Mouse (Mus musculus) embryonic fibroblast, embryonic 13.5 days (primary cell): ENCODE data around the gene Med11. TPM values are rescaled to one million over a fixed set of nuclear protein-coding genes. Genes with fewer than 3 reads are reported as not detected.
"Not testable (repeated sequence)": the region's sequence is repeated elsewhere in the genome, so short reads cannot be mapped to it uniquely, and the experiment has no call there.

Experiments used
- H3K27ac ChIP-seq: 2 replicates; pipeline ENCODE4 v1.5.1; 2012; ENCODE audit warnings: low read length, control low read depth, inconsistent platforms; ENCODE audit not compliant: insufficient read depth
- H3K4me1 ChIP-seq: 2 replicates; pipeline ENCODE4 v1.6.1; 2011; ENCODE audit warnings: low read length; ENCODE audit not compliant: control insufficient read depth, insufficient read depth
- H3K4me3 ChIP-seq: 2 replicates; pipeline ENCODE4 v1.5.1; 2011; ENCODE audit warnings: mild to moderate bottlenecking, control low read depth, low read length; ENCODE audit not compliant: insufficient read depth
- CTCF ChIP-seq: IDR thresholded peaks from 2 replicates; pipeline ENCODE4 v1.5.1; 2011; ENCODE audit warnings: mild to moderate bottlenecking, control low read depth, low read length, moderate library complexity, borderline replicate concordance; ENCODE audit not compliant: insufficient read depth
- POLR2A ChIP-seq: IDR thresholded peaks from 2 replicates; pipeline ENCODE4 v1.6.1; 2011; ENCODE audit warnings: low read depth, mild to moderate bottlenecking, control low read depth, low read length, moderate library complexity
- polyA plus RNA-seq: library from polyadenylated mRNA; stranded (reverse); fragments of >200 nt; gene quantifications from 2 replicates; pipeline ENCODE4 v1.2.4, GENCODE M21; 2011; ENCODE audit warnings: low read depth; ENCODE audit not compliant: missing spikeins, insufficient read length

The Med11 gene
- polyA plus RNA-seq: 14.0 and 14.1 TPM in 2 replicates

DNA sequence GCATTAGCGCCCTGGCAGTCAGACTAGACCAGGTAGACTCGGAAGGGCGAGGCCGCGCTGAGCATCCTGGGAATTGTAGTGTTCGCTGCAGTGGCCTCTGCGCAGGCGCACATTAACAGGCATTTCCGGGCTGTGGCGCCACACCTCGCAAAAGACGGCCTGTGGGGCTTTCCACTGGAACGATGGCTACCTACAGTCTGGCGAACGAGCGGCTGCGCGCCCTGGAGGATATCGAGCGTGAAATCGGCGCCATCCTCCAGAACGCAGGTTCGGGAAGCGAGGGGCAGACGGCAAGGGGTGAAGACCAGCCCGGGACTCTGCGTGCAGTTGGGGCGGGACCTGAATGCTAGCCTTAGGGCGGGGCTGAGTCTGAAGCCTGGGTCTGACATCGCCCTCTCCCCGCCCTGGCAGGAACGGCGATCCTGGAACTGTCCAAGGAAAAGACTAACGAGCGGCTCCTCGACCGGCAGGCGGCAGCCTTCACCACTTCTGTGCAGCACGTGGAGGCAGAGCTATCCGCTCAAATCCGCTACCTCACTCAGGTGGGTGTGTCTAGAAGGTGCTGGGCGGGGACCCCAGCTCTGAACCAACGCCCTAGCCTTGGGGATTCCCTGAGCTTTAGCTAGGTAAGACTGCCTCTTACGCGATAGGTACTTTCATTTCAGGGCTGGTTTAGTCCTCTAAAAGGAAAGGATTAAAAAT lies at the start of gene Med11:
Gene Med11 (plus strand): TSS at position 123 of the 702 bp plus-strand sequence.
- Histone ChIP-seq H3K27ac (peak within 1 kb of the TSS; percentile 91), H3K4me3 (peak within 1 kb of the TSS; percentile 65), H3K4me1 (no peaks in the 10 kb centered on the region)
- TF ChIP-seq CTCF (peak; percentile 86), POLR2A (peak; percentile 79)

GRCm38 (mm10) chr11:70403598-70403997 lies 48.1 kb upstream of the Med11 start:
- no peak overlapping the region for H3K27ac ChIP-seq
- TF ChIP-seq CTCF: no peak
- no peak for TF ChIP-seq POLR2A
- no peaks in the 10 kb centered on the region; the same call in 1 of the 2 replicates for H3K4me1 ChIP-seq
- no peak overlapping the region for H3K4me3 ChIP-seq

DNA sequence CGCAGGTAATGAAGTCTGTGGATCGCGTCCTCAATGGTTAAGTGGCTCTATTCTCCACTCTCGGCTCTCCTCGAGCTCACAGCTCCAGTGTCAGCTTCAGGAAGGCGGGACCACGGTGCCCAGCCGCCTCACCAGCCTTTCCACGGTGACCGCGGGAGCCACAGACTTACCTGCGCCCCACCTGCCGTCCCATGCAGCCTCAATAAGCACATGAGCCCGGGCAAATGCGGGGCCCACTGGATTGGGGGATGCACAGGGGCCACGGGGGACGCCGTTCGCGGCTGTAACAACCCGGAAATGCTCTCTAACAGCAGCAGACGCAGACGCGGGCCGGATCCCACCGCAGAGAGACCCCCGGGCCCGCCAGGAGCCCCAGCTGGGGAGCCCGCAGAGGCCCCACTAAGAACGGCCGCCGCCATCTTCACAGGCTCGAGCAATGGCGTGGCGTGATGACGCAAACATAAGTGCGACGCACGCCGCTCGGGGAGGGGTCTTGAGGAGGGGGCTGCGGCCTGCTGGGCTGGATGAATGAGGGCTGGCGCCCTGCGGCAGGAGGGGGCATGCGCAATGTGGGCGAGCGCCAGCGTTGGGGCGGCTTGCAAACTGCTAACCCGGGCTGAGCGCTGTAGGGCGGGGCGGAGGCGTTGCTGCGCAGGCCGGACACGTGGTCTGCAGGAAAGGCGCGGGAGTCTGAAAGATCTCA lies 42.0 kb upstream of the Med11 start, which contains the start of gene Pelp1:
Gene Pelp1 (minus strand): TSS at position 438 of the 703 bp plus-strand sequence.
- H3K4me1 ChIP-seq: no peaks in the 10 kb centered on the region; the same call in 1 of the 2 replicates
- H3K4me3 ChIP-seq: peak within 1 kb of the TSS; percentile 91
- TF ChIP-seq CTCF (no peak), POLR2A (peak; percentile 74)
- no peak within 1 kb of the TSS for H3K27ac ChIP-seq

DNA sequence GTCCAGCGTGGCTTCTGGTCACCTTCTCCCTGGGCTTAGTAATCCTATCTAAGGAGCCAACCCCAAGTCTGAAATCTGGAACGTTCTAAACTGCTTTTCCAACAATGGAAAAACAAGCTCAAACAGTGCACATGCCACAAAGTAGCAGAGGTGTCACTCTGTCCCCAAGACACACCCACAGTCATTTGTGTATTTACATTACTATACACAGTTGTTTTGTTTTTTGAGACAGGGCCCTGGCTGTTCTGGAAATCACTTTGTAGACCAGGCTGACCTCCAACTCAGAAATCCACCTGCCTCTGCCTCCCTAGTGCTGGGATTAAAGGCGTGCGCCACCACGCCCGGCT lies 41.4 kb upstream of the Med11 start:
- TF ChIP-seq POLR2A (no peak), CTCF (no peak)
- H3K4me3 ChIP-seq: peak overlapping the region; percentile 91
- no peaks in the 10 kb centered on the region; the same call in 1 of the 2 replicates for H3K4me1 ChIP-seq
- no peak overlapping the region for H3K27ac ChIP-seq

DNA sequence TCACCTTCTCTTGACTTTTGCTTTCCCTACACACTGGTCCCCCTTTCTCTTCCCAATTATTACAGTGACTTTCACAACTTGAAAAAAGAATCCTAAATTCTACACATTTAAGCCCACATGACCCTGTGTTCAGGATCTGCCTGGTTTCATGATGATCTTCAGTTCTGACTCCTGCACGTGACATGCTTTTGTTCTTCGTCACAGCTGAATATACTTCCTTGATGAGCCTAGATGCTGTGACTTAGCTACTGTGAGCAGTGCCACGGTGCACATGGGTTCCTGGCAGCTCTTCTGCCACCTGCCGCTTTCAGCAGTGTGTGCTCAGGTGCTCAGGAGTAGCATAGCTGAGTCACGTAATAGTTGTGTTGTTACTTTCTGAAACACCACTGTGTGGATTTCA lies 39.1 kb upstream of the Med11 start:
- Histone ChIP-seq H3K4me1 (no peaks in the 10 kb centered on the region; the same call in 1 of the 2 replicates), H3K27ac (no peak overlapping the region), H3K4me3 (no peak overlapping the region)
- TF ChIP-seq POLR2A (no peak), CTCF (no peak)

DNA sequence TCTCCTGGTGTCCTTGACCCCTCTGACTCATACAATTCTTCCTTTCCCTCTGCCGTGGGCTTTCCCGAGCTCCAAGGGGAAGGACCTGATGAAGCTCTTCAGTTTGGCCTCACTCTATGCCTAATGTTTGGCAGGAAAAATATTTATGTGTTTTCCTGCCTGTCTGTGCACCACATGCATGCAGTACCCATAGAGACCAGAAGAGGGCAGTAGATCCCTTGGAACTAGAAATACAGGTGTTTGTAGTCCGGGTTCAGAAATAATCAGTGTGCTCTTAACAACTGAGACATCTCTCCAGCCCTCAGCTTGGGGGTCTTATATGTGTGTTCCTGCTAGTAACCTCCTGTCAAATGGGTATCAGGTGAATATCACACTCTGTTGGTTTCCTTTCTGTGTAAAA lies 37.8 kb upstream of the Med11 start:
- H3K4me1 ChIP-seq: no peaks in the 10 kb centered on the region
- no peak overlapping the region for H3K27ac ChIP-seq
- TF ChIP-seq POLR2A (no peak), CTCF (no peak)
- no peak overlapping the region for H3K4me3 ChIP-seq

- TF ChIP-seq POLR2A: no peak
- no peak for TF ChIP-seq CTCF
- Histone ChIP-seq H3K4me1 (no peaks in the 10 kb centered on the region), H3K27ac (no peak overlapping the region), H3K4me3 (no peak overlapping the region)
These were observed 33.5 kb upstream of the Med11 start for GRCm38 (mm10) chr11:70418199-70418598.

- Histone ChIP-seq H3K4me3 (no peak overlapping the region), H3K27ac (no peak overlapping the region), H3K4me1 (no peaks in the 10 kb centered on the region)
- no peak for TF ChIP-seq CTCF
- no peak for TF ChIP-seq POLR2A
These were observed 32.2 kb upstream of the Med11 start for GRCm38 (mm10) chr11:70419486-70419885.

DNA sequence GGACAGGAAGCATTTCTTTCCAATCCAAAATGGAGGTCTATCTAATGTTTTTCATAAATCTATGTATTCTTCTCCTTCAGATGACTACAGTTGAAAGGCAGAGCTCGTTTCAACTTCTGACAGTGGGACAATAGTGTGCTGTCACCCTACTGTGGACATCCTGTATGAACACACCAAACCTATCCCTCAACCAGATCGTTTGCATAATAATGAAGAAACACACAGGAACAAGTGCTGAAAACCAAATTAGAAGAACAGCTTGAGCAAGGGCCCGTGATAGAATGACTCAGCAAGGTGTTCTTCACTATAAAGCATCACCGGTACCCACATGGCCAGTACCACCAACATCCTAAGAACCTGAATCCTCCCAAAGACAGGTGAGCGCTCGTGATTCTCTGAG lies 25.1 kb upstream of the Med11 start:
- H3K4me3 ChIP-seq, H3K27ac ChIP-seq, H3K4me1 ChIP-seq: not testable (repeated sequence)

DNA sequence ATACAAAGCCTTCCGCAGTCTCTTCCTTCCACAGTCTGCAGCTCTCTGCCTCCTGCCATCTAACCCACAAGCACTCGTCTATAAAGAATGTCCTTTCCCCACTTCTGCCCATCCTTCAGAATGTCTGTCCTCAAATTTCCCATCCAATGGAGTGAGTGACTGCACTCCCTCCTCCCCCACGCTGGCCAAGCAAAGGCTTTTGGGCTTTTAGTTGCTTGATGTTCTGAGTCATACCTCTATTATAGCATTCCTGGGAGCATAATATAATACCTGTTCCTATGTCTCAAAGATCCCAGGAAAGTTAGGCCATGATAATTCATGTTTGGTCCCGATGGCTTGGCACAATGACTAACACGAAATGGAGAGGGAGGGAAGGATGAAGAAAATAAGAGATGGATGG lies 20.1 kb upstream of the Med11 start:
- no peak overlapping the region for H3K27ac ChIP-seq
- peaks cover 5% of the 10 kb centered on the region for H3K4me1 ChIP-seq
- peak overlapping the region; percentile 48; the same call in 1 of the 2 replicates for H3K4me3 ChIP-seq
- TF ChIP-seq CTCF (no peak), POLR2A (no peak)
